Mouse (Mus musculus) kidney, postnatal 25 days (tissue): ENCODE measurements around the gene 6030468B19Rik.
A peak's percentile ranks its signal among the peaks of the same experiment; 100 is the strongest.

ENCODE experiments used
- DNase-seq, 2 experiments: peaks; one replicate each; pipeline ENCODE4 v3.0.0; 2021; ENCODE audit warnings: mixed read lengths in 2 of 2

6030468B19Rik gene

DNA sequence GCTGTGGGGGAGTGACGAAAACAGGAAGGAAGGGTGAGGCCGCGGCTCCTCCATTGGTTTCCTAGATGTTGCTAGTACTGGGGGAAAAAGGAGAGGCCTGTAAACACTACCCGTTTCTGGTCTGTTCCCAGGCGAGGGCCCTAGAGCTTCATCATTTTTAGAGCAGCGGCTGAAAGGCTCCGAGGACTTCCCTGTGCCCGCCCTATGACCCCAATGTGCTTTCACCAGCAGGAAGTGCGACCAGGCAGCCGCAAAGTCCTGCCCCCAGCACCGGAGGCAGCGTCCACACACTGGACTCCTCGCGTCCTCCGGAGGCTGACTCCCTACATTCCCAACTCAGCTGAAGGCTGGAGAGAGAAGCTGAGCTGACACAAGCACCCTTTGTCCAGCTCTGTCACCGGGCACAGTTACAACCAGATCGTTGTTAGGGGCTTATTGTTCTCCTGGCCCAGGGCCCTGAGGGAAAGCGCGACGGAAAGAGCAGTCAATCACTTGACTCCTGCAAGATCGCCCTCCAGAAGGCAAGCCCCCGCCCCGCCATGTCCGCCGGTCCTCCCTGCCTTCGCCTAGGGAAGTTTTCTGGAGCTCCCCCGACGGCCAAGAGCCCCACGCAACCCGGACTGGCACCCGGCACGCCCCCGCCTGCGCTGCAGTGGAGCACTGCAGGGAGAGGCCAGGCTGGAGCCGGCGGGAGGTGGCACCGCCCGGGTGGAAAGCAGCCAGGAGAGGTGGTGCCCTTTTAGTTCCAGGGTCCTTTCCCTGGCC lies 17.8 kb upstream of the 6030468B19Rik start:
- peak; percentile 89 to 95 for DNase-seq

DNA sequence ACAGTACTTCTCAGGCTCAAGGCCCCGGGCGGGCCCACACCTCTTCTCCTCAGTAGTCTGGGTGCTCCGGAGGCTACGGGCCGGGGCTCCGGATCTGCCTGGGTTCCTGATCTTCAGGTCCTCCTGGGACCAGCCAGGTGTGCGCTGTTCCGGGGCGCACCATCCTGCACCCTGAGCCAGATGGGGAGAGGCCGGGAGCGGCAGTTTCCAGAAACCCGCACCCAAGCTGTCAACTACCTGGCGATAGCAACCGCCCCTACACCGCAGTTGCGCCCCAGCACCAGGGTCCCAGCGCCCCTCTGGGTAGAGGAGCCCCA lies 17.3 kb upstream of the 6030468B19Rik start:
- no peak for DNase-seq

- DNase-seq: peak; percentile 96 to 98
These were observed 16.8 kb upstream of the 6030468B19Rik start for GRCm38 (mm10) chr11:117780582-117781111.

DNA sequence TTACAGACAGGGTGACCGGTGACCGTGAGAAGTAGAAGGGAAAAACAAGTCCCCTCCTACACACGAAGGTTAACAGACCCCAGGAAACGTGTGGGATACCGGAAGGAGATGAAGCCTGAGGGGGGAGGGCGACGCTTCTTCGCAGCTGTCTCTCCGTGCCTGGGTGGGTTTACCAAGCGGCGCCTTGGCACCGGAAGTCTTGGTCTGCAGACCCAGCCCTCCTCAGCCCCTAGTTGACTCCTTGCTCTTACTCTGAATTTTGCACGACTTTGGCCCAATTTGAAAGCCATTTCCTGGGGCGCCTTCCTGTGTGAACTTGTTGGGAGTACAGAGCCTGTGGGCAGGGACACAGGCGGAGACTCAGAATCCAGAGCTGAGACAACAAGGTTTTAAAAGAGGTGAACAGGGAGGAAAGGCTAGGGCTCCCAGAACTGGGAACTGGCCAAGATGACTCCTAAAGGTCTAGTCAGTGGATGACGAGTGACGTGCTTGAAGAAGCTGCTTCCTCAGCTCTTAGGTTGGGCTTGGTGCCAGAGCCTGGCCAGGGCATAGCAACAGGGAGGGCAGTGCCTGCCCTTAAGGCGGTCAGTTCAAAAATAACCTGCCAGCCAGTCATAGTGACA lies 16.1 kb upstream of the 6030468B19Rik start:
- DNase-seq: peak; percentile 91 to 94

GRCm38 (mm10) chr11:117781993-117782704 lies 15.3 kb upstream of the 6030468B19Rik start, which contains the start of the genes Tmc8 and Tmc6:
Tmc8 (plus strand) TSS chr11:117782076.
Tmc6 (minus strand) TSS chr11:117782198.
- DNase-seq: peak; percentile 49 to 78

DNA sequence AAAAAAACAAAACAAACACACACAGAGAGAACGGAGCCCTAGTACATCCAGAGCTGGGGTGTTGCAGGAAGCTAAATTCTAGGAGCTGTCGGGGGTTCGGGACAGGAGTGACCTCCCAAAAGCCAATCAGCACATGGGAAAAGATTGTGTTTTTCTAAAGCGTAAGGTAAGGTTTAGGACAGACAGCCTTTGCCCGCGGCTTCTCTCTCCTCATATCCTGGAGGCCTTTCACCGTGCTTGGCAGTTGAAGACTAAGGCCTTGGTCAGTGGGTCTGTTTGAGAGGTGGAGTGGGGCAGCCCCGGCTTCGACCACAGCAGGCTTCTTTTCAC lies 14.8 kb upstream of the 6030468B19Rik start:
- DNase-seq: no peak

- DNase-seq: peak; percentile 66 to 75
These were observed 14.4 kb upstream of the 6030468B19Rik start for GRCm38 (mm10) chr11:117783089-117783488.

GRCm38 (mm10) chr11:117783683-117784309 lies 13.7 kb upstream of the 6030468B19Rik start:
- DNase-seq: peak; percentile 57 to 74

GRCm38 (mm10) chr11:117786294-117786693 lies 11.2 kb upstream of the 6030468B19Rik start:
- peak; percentile 79 to 83 for DNase-seq

DNA sequence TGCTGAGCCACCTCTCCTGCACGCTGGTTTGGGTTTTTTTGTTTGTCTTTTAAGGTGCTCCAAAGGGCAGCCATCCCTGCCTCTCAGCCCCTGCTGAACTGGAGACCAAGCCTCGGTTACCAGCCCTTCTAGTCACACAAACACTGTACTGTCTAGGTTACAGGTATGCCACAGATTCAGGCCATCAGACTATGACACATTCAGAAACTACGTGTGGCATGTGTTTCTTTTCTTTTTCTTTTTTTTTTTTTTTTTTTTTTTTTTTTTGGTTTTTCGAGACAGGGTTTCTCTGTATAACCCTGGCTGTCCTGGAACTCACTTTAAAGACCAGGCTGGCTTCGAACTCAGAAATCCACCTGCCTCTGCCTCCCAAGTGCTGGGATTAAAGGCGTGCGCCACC lies 9.0 kb upstream of the 6030468B19Rik start:
- DNase-seq: peak in 1 of 2 experiments; percentile 19

- DNase-seq: peak; percentile 73 to 77
These were observed 7.2 kb upstream of the 6030468B19Rik start for GRCm38 (mm10) chr11:117790286-117790685.

DNA sequence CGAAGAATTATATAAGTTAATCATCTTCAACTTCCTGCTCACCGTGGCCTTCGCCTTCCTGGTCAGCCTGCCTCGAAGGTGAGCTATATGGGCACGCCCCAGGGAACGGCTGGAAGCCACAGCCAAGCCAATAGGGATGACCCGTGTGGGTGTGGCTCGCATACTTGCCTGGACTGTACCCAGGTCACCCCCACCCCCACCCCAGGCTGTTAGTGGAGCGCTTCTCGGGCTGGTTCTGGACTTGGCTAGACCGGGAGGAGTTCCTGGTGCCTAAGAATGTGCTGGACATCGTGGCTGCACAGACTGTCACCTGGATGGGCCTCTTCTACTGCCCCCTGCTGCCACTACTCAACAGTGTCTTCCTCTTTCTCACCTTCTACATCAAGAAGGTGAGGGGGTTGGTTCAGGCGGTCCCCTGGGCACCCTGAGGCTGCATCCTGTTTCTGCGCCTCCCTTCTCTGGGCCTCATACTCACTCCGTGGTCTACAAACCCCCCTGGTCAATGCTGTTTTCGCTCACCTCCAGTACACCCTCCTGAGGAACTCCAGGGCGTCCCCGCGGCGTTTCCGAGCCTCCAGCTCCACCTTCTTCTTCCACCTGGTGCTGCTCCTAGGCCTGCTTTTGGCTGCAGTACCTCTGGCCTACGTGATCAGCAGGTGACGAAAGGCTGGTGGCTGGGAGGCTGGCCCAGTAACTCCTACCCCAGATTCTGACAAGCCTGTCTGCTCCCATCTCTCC lies 6.6 kb upstream of the 6030468B19Rik start:
- peak; percentile 54 to 82 for DNase-seq

GRCm38 (mm10) chr11:117791441-117791761 lies 6.1 kb upstream of the 6030468B19Rik start:
- DNase-seq: no peak

- peak; percentile 87 to 94 for DNase-seq
These were observed 5.1 kb upstream of the 6030468B19Rik start for GRCm38 (mm10) chr11:117792281-117792888.

DNA sequence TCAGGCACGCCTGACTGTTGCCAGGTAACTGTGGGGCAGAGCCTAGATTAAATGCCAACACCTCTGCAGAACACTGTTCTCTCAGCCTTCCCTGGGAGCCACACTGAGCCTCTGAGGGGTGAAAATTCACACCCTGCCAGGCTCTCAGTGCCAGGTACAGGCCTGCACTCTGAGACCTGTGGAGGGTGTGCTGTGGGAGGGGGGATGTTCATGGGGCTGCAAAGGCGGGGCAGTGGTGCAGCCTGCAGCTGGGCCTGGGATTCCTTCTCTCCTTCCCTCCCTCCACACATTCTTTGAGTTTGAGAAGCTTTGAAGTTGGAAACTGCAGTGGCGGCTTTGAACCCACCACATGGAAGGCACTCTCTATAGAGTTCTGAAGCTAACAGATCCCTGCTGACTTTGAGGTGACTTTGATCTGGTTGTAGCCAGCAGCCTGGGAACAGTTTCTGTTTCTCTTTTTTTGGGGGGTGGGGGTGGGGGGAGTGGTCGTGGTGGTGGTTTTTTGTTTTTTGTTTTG lies 3.4 kb upstream of the 6030468B19Rik start:
- DNase-seq: peak in 1 of 2 experiments; percentile 24

GRCm38 (mm10) chr11:117796954-117797353 lies 506 bp upstream of the 6030468B19Rik start:
- DNase-seq: no peak

- DNase-seq: no peak
These were observed 691 bp downstream of the 6030468B19Rik start for GRCm38 (mm10) chr11:117798160-117798541.

DNA sequence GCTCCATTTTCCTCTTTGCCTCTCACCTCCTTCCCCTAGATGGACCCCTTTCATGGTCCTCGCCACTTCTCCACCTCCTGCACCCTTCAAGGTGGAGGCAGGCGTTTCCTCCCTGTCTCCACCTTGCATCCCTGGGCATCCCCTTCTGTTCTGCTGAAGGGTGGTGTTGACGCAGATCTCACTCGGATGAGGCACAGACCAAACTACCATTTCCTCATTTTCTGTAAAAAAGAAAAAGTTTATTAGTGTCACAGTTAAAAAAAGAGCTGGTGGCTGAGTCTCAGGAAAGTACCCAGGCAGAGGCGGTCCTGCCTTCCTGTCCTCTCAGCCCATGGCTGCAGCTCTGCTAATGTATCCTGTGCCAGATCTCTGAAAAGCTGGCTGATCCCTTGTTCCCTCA lies 1.7 kb downstream of the 6030468B19Rik start:
- DNase-seq: no peak

DNA sequence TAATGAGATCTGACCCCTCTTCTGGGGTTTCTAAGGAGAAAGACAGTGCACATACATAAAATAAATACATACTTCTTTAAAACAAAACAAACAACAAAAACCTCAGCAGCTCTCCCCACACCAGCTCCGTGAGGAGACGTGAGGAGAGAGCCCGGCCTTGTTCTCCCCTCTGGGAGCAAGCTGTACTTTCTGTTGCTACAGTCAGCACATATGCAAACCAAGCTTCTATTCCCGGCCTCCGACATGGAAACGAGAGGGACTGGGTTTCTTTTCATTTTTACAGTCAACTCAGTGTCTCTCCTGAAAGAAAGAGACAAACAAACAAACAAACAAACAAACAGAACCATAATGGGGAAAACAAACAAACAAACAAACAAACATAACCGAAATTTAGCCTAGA lies 2.6 kb downstream of the 6030468B19Rik start:
- DNase-seq: no peak

DNA sequence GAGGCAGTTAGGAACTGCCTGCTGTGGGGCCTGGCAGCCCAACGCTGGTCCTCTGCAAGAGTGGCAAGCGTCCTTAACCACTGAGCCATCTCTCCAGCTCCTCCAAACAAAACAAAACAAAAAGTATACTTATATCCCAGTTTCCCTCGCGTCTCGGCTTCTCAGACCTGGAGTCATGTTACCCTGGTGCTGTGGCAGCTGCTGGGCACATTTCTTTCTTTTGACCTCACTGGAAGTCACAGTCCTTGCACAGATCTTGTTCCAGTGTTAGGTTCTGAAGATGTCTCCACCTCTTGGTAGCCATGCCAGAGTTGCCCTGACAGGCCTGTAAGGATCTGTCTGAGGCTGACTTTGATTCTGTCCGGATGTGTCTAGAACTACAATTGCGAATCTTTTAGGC lies 4.2 kb downstream of the 6030468B19Rik start:
- no peak for DNase-seq

DNA sequence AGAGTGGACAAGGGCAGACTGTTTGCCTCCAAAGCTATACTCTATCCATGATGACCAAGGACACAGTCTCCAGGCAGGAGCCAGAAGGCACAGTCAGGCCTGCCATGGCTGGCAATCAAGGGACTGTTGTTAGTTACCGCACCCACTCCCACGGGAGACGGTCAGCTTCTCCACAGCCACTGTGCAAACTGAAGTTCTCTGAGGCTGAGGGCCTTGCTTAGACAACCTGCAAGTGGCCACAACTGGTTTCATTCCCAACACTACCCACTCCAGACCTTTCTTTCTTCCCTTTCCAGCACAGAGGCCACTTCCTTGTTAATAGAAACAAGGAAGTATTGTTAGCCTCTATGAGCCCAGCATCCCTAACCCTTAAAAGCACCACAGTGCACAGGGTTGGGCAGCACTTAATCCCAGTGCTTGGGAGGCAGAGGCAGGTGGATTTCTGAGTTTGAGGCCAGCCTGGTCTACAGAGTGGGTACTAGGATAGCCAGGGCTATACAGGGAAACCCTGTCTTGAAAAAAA lies 5.8 kb downstream of the 6030468B19Rik start:
- DNase-seq: no peak

DNA sequence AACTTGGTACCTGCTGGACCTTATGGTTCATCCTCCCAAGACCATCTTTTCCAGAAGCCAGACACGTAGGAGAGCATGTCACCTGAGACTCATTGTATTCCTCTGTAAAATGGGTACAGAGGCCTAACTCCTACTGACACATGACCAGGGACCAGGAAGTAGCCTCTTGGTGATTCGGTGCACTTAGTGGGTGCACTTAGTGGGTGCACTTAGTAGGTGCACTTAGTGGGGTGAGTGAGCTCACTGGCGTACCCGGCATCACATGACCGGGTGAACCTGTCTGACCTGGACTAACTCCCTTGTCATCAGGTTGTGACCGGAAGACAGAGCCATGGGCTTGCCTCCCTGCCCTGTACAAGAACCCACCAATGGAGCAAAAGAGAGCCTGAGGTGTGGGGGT lies 9.3 kb downstream of the 6030468B19Rik start:
- no peak for DNase-seq
